Mouse (Mus musculus) heart, postnatal 0 days (tissue): ENCODE measurements at regions not wholly inside any gene's neighbourhood (a gene's known extent, or its start where the extent isn't known, plus 50 kb on each side); places are given as distances from the start of the nearest gene placed in this dataset.

Source experiments
- ATAC-seq: fragments of 200-750 bp; cut with Nextera tagmentation; 2 replicates; pipeline ENCODE4 v1.8.0; 2017; ENCODE audit warnings: low read depth, moderate number of reproducible peaks, moderate library complexity; ENCODE audit not compliant: insufficient read depth
- DNase-seq: peaks from one replicate; pipeline ENCODE4 v3.0.0-alpha.2; 2016; ENCODE audit warnings: low spot score
- H3K27ac ChIP-seq: fragments of 300-500 bp; sonication (generic); 2 replicates; pipeline ENCODE4 v1.5.1; 2014; ENCODE audit warnings: low read depth, mild to moderate bottlenecking
- H3K27me3 ChIP-seq: fragments of 300-500 bp; sonication (generic); 2 replicates; pipeline ENCODE4 v1.6.1; 2014; ENCODE audit warnings: low read length, mixed read lengths; ENCODE audit not compliant: control insufficient read depth, insufficient read depth
- H3K36me3 ChIP-seq: fragments of 300-500 bp; sonication (generic); replicated peaks from 2 replicates; pipeline ENCODE4 v1.6.1; 2014; ENCODE audit warnings: low read length, mixed read lengths; ENCODE audit not compliant: control insufficient read depth, insufficient read depth
- H3K4me1 ChIP-seq: fragments of 300-500 bp; sonication (generic); 2 replicates; pipeline ENCODE4 v1.6.1; 2014; ENCODE audit warnings: antibody characterized with exemption; ENCODE audit not compliant: control insufficient read depth, insufficient read depth
- H3K4me2 ChIP-seq: fragments of 300-500 bp; sonication (generic); 2 replicates; pipeline ENCODE4 v1.6.1; 2014; ENCODE audit warnings: low read depth, mild to moderate bottlenecking, low read length, moderate library complexity
- H3K4me3 ChIP-seq: fragments of 300-500 bp; sonication (generic); 2 replicates; pipeline ENCODE4 v1.5.1; 2014; ENCODE audit warnings: low read depth, low read length
- H3K9ac ChIP-seq: fragments of 300-500 bp; sonication (generic); replicated peaks from 2 replicates; pipeline ENCODE4 v1.6.1; 2014; ENCODE audit warnings: low read depth, low read length, mixed read lengths
- H3K9me3 ChIP-seq: fragments of 300-500 bp; sonication (generic); replicated peaks from 2 replicates; pipeline ENCODE4 v1.6.1; 2016; ENCODE audit warnings: low read length; ENCODE audit not compliant: control insufficient read depth
- CTCF ChIP-seq: IDR thresholded peaks from 2 replicates; pipeline ENCODE4 v1.5.1; 2016; ENCODE audit warnings: antibody characterized with exemption, control low read depth, low read depth
- EP300 ChIP-seq: IDR thresholded peaks from 2 replicates; pipeline ENCODE4 v1.6.1; 2016; ENCODE audit warnings: antibody characterized with exemption, low read depth
- WGBS: fragments of 180-500 bp; shearing (Covaris S2); extraction: QIAGEN DNeasy Blood & Tissue Kit; methylation state at CpG from one replicate; pipeline ENCODE4 v1.1.7; 2014; 5-methylcytosine and 5-hydroxymethylcytosine counted together

- ATAC-seq, result no peak
- 70% methylated on average over 2 of the region's 2 CpGs for WGBS
- H3K4me1 ChIP-seq, result no peaks in the 10 kb centered on the region
- no peaks in the 10 kb centered on the region for H3K36me3 ChIP-seq
- H3K4me3 ChIP-seq, result no peak overlapping the region
- no peak for DNase-seq
- H3K27ac ChIP-seq, result no peak overlapping the region
- no peak overlapping the region for H3K9ac ChIP-seq
- no peak for TF ChIP-seq EP300
- TF ChIP-seq CTCF, result no peak
- H3K4me2 ChIP-seq, result no peak overlapping the region
- no peaks in the 10 kb centered on the region for H3K9me3 ChIP-seq
- no peaks in the 10 kb centered on the region for H3K27me3 ChIP-seq
Observed at GRCm38 (mm10) chr7:72514851-72515250, 208.4 kb upstream of the Mctp2 start.

- no peak for TF ChIP-seq CTCF
- TF ChIP-seq EP300, result no peak
- H3K4me2 ChIP-seq, result no peak overlapping the region
- H3K9me3 ChIP-seq, result no peaks in the 10 kb centered on the region
- ATAC-seq (no peak), DNase-seq (no peak)
- H3K9ac ChIP-seq, result no peak overlapping the region
- no peaks in the 10 kb centered on the region for H3K36me3 ChIP-seq
- WGBS, result 55% methylated on average over 5 of the region's 5 CpGs
- H3K4me3 ChIP-seq, result no peak overlapping the region
- no peaks in the 10 kb centered on the region for H3K4me1 ChIP-seq
- no peaks in the 10 kb centered on the region for H3K27me3 ChIP-seq
- no peak overlapping the region for H3K27ac ChIP-seq
Observed at GRCm38 (mm10) chr7:72518421-72518972, 212.1 kb upstream of the Mctp2 start.

DNA sequence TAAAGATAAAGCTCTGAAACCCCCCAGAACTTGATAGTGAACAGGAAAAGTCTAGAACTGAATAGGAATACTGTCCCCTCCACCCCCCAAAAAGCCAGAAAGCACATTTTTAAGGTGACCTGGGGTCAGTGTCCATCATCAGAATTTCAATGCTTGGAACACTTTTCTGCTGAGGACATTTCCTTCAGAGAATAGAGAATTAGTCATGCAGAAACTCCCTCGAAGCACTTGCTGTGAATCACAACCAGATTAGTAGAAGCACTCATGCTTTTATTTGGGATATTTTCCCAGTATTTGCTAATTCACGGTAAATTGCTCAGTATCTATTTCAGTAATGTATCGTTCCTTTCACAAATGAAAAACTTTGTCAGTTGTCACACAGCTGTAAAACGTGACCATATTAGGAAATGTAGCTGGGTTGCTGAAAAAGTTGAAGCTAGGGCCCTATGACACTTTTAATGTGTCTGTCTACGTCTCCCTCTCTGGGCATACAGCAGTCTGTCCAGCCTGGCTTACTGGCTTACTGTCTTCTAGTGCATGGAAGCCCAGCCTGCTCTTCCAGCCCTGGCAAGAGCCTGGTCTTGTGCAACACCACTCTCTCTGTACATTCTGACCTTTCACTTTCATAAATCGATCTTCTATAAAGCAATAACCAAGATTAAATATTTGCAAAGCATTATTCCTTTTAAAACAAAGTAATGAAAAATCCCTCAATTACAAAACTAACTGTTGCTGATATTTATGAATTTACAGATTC, 213.1 kb upstream of the Mctp2 start:
- DNase-seq (peak; percentile 46), ATAC-seq (0 out of 2 replicates have a peak, but pooled peaks have one; percentile 39)
- TF ChIP-seq EP300 (no peak), CTCF (no peak)
- Histone ChIP-seq H3K27me3 (no peaks in the 10 kb centered on the region), H3K4me2 (no peak overlapping the region), H3K9ac (no peak overlapping the region), H3K4me1 (no peaks in the 10 kb centered on the region), H3K4me3 (no peak overlapping the region), H3K27ac (no peak overlapping the region), H3K9me3 (no peaks in the 10 kb centered on the region), H3K36me3 (no peaks in the 10 kb centered on the region)
- WGBS, result 60% methylated on average over 6 of the region's 6 CpGs

DNA sequence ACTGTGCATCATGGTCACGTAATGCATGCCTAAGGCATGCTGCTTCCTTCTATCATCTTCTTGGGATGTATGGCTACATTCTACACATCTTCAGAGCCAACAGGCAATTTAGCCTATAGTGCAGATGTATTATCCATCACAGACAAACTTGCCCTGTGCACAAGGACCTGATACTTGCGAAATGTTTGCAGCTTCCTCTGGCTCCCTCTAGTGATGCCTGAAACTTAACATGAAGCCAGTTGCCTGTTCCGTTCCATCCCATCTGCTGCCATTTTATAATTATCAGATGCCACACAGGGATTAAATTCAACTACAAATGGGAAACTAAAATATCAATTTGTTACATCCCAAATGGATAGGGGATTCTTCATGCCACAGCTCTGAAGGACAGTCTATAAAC, 222.5 kb upstream of the Mctp2 start:
- DNase-seq (no peak), ATAC-seq (no peak)
- Histone ChIP-seq H3K9ac (no peak overlapping the region), H3K4me1 (no peaks in the 10 kb centered on the region), H3K4me2 (no peak overlapping the region), H3K27ac (no peak overlapping the region), H3K4me3 (no peak overlapping the region), H3K27me3 (no peaks in the 10 kb centered on the region), H3K9me3 (no peaks in the 10 kb centered on the region), H3K36me3 (no peaks in the 10 kb centered on the region)
- WGBS, result 80% methylated on average over 3 of the region's 3 CpGs
- TF ChIP-seq CTCF (0 out of 2 replicates have a peak, but pooled peaks have one; percentile 8), EP300 (no peak)

DNA sequence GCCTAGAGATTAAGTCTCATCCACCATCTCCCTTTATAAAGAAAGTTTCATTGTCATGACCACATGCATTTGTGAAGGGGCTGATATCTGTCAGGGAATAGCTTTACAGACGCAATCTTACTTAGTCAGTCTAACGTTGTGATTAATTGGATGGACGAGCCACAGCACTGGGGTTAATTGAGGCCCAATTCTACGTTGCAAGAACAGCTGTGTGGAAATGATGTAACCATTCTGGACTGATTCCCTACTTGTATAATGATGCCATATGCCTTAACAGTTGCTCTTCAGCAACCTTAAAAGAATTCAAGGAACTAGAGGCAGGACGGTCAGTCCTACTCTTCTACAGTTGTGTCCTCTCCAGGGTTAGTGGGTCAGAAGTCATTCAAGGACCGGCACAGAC, 231.9 kb upstream of the Mctp2 start:
- H3K9ac ChIP-seq, result no peak overlapping the region
- no peaks in the 10 kb centered on the region for H3K9me3 ChIP-seq
- H3K4me2 ChIP-seq, result no peak overlapping the region
- H3K36me3 ChIP-seq, result no peaks in the 10 kb centered on the region
- H3K27ac ChIP-seq, result no peak overlapping the region
- ATAC-seq, result no peak
- no peak for DNase-seq
- no peaks in the 10 kb centered on the region for H3K4me1 ChIP-seq
- H3K27me3 ChIP-seq, result no peaks in the 10 kb centered on the region
- WGBS, result 58% methylated on average over 6 of the region's 6 CpGs
- TF ChIP-seq EP300 (no peak), CTCF (no peak)
- H3K4me3 ChIP-seq, result no peak overlapping the region

- TF ChIP-seq CTCF (no peak), EP300 (no peak)
- H3K4me1 ChIP-seq, result no peaks in the 10 kb centered on the region
- DNase-seq (no peak), ATAC-seq (no peak)
- no peaks in the 10 kb centered on the region for H3K9me3 ChIP-seq
- no peak overlapping the region for H3K27ac ChIP-seq
- H3K36me3 ChIP-seq, result no peaks in the 10 kb centered on the region
- no peak overlapping the region for H3K9ac ChIP-seq
- no peak overlapping the region for H3K4me3 ChIP-seq
- H3K27me3 ChIP-seq, result no peaks in the 10 kb centered on the region
- H3K4me2 ChIP-seq, result no peak overlapping the region
Observed at GRCm38 (mm10) chr7:72539915-72540314, 233.5 kb upstream of the Mctp2 start.
